Mouse (Mus musculus) fat pad, adult 2 months (tissue): Measurements from ENCODE around the gene Shank2.

Experiments
- DNase-seq: peaks from one replicate; pipeline ENCODE4 v3.0.0-alpha.2; 2011; ENCODE audit warnings: low read depth, low spot score; ENCODE audit errors: extremely low read depth

The Shank2 gene

GRCm38 (mm10) chr7:144160066-144160465 lies 158.3 kb downstream of the Shank2 start:
- no peak for DNase-seq

GRCm38 (mm10) chr7:144160646-144161249 lies 159.0 kb downstream of the Shank2 start:
- DNase-seq: no peak

- DNase-seq: no peak
Measured at GRCm38 (mm10) chr7:144170272-144170671, 168.5 kb downstream of the Shank2 start.

GRCm38 (mm10) chr7:144170686-144171085 lies 169.0 kb downstream of the Shank2 start:
- no peak for DNase-seq

GRCm38 (mm10) chr7:144173869-144174268 lies 172.1 kb downstream of the Shank2 start:
- DNase-seq: no peak

GRCm38 (mm10) chr7:144174329-144174728 lies 172.6 kb downstream of the Shank2 start:
- DNase-seq: no peak

GRCm38 (mm10) chr7:144175025-144175424 lies 173.3 kb downstream of the Shank2 start:
- DNase-seq: no peak

- peak; percentile 33 for DNase-seq
Measured at GRCm38 (mm10) chr7:144175481-144176233, 173.9 kb downstream of the Shank2 start.

- no peak for DNase-seq
Measured at GRCm38 (mm10) chr7:144176234-144176730, 174.6 kb downstream of the Shank2 start.

GRCm38 (mm10) chr7:144179436-144179835 lies 177.7 kb downstream of the Shank2 start:
- no peak for DNase-seq

GRCm38 (mm10) chr7:144180885-144181284 lies 179.2 kb downstream of the Shank2 start:
- DNase-seq: no peak

- no peak for DNase-seq
Measured at GRCm38 (mm10) chr7:144187869-144188430, 186.2 kb downstream of the Shank2 start.

GRCm38 (mm10) chr7:144189446-144189845 lies 187.7 kb downstream of the Shank2 start:
- DNase-seq: no peak

- no peak for DNase-seq
Measured at GRCm38 (mm10) chr7:144198491-144198890, 196.8 kb downstream of the Shank2 start.

GRCm38 (mm10) chr7:144202017-144202682 lies 200.4 kb downstream of the Shank2 start:
- DNase-seq: no peak

GRCm38 (mm10) chr7:144204290-144204689 lies 202.6 kb downstream of the Shank2 start:
- no peak for DNase-seq

- no peak for DNase-seq
Measured at GRCm38 (mm10) chr7:144205161-144205560, 203.4 kb downstream of the Shank2 start.

- DNase-seq: no peak
Measured at GRCm38 (mm10) chr7:144205837-144206236, 204.1 kb downstream of the Shank2 start.

GRCm38 (mm10) chr7:144206254-144206653 lies 204.5 kb downstream of the Shank2 start:
- DNase-seq: no peak

GRCm38 (mm10) chr7:144207100-144207499 lies 205.4 kb downstream of the Shank2 start:
- DNase-seq: no peak

- no peak for DNase-seq
Measured at GRCm38 (mm10) chr7:144207849-144208248, 206.1 kb downstream of the Shank2 start.
